In the genomic region with DNA sequence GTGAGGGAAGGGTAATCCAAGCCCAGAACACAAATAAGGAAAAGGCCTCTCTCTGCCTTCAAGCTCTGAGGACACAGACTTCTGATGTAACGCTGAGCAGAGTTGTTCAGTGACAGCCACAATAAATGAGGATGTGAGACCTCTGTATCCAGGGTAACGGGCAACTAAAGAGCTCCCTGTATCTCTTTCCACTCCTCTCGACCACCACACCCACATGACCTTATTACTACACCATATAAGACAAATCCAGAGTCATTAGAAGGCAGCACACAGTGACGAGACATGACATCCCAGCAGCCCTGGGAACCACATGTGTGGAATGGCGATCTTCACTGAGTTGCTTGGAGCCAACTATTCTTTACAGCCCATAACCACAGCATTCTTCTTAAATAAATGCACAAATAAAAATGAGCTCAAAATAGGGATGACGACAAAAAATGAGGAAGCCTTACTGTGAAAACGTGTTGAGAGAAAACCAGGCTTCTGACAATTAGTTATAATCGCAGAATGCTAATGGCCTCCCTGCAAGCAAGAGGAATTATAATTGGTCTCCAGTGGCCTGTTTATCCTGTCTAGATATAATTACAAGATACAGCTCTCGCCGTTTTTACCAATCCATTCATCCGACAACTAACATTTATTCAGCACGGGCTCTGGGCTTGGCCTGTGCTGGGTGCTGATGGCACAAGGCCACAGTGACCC, we compare ENCODE assay signal across 18 mouse cellular contexts. TPM values are rescaled to one million over a fixed set of nuclear protein-coding genes. Genes with fewer than 3 reads are reported as not detected.
A peak's percentile ranks its signal among the peaks of the same experiment; 100 is the strongest.
DNase-seq lines count a peak whose midpoint lies in the region; ATAC-seq lines count a peak whose summit lies in the region.
"Had no signal": no experiment of that assay in that cellular context is flagged by ENCODE, and none has a peak within 500 bp of the region (broad histone marks: within the 10 kb centered on the region; RNA-seq: fewer than 3 reads in every experiment).

No protein-coding gene starts in this region.

- intact Hi-C loops in gastrocnemius, postnatal 14 days (cut with DNase I; ENCODE audit: low total_unique reads) = no loop called here
- intact Hi-C loops in left cerebral cortex, postnatal 10 days (cut with DNase I) = no loop called here

- DNase-seq in midbrain, embryonic 11.5 days (ENCODE audit: low spot score, missing footprints) = no peak
- no peak for DNase-seq in midbrain, embryonic 10.5 days (ENCODE audit: low spot score)
- DNase-seq in midbrain, embryonic 14.5 days = peak; percentile 76
- peak; percentile 56 for DNase-seq in retina, embryonic 14.5 days (ENCODE audit: low spot score)
- DNase-seq in gastrocnemius, postnatal 14 days = no peak
- DNase-seq in left cerebral cortex, postnatal 10 days (ENCODE audit: extremely low spot score in 1 of 2, low spot score in 2 of 2) = no peak
- no peak for DNase-seq in liver
- DNase-seq: B cell, adult 2 months; cerebellum, adult 11 months; kidney, adult 8-10 months; lung, adult 18-20 months; right cerebral cortex, postnatal 25 days had no signal

- no peak overlapping the region for H3K4me3 ChIP-seq in midbrain, embryonic 11.5 days (ENCODE audit: low read depth, low read length)
- H3K4me3 ChIP-seq in midbrain, embryonic 10.5 days = no peak overlapping the region
- no peak overlapping the region for H3K4me3 ChIP-seq in hindbrain, embryonic 12.5 days
- no peak overlapping the region for H3K4me3 ChIP-seq in midbrain, embryonic 14.5 days (replicated peaks; ENCODE audit: low read depth, low read length)
- H3K4me3 ChIP-seq: limb, embryonic 13.5 days had no signal

- H3K9me3 ChIP-seq in midbrain, embryonic 11.5 days (ENCODE audit: control insufficient read depth, low read length) = no peaks in the 10 kb centered on the region
- H3K9me3 ChIP-seq in midbrain, embryonic 10.5 days (replicated peaks) = no peaks in the 10 kb centered on the region; the same call in 1 of the 2 replicates
- H3K9me3 ChIP-seq in hindbrain, embryonic 12.5 days (replicated peaks) = no peaks in the 10 kb centered on the region
- no peaks in the 10 kb centered on the region for H3K9me3 ChIP-seq in midbrain, embryonic 14.5 days (ENCODE audit: control insufficient read depth, low read length)

- H3K27me3 ChIP-seq in midbrain, embryonic 11.5 days (ENCODE audit: control insufficient read depth, insufficient read depth, low read length) = no peaks in the 10 kb centered on the region
- no peaks in the 10 kb centered on the region for H3K27me3 ChIP-seq in midbrain, embryonic 10.5 days (ENCODE audit: low read depth, poor library complexity, severe bottlenecking)
- no peaks in the 10 kb centered on the region for H3K27me3 ChIP-seq in hindbrain, embryonic 12.5 days
- no peaks in the 10 kb centered on the region for H3K27me3 ChIP-seq in midbrain, embryonic 14.5 days (ENCODE audit: control insufficient read depth, insufficient read depth, low read length)
- H3K27me3 ChIP-seq: limb, embryonic 13.5 days had no signal

- no peak overlapping the region for H3K4me2 ChIP-seq in midbrain, embryonic 11.5 days
- no peak overlapping the region for H3K4me2 ChIP-seq in hindbrain, embryonic 12.5 days (replicated peaks)
- H3K4me2 ChIP-seq in midbrain, embryonic 14.5 days (ENCODE audit: low read length) = no peak overlapping the region
- H3K4me2 ChIP-seq: limb, embryonic 13.5 days had no signal

- no peak overlapping the region for H3K9ac ChIP-seq in midbrain, embryonic 11.5 days (ENCODE audit: low read length)
- H3K9ac ChIP-seq in hindbrain, embryonic 12.5 days = no peak overlapping the region
- H3K9ac ChIP-seq in midbrain, embryonic 14.5 days (replicated peaks; ENCODE audit: low read length) = no peak overlapping the region
- H3K9ac ChIP-seq: limb, embryonic 13.5 days had no signal

- peak; percentile 48; the same call in 1 of the 2 replicates for ATAC-seq in midbrain, embryonic 11.5 days (ENCODE audit: low FRiP score)
- peak; percentile 82 for ATAC-seq in hindbrain, embryonic 12.5 days (ENCODE audit: low FRiP score)
- peak; percentile 70; the same call in 1 of the 2 replicates for ATAC-seq in midbrain, embryonic 14.5 days (ENCODE audit: low FRiP score, low TSS enrichment)

- H3K4me1 ChIP-seq in midbrain, embryonic 11.5 days (ENCODE audit: control insufficient read depth, insufficient read depth, low read length) = no peaks in the 10 kb centered on the region
- 0 out of 2 replicates have a peak, but pooled peaks cover under 1% of the 10 kb centered on the region for H3K4me1 ChIP-seq in midbrain, embryonic 10.5 days
- peaks cover 25% of the 10 kb centered on the region for H3K4me1 ChIP-seq in hindbrain, embryonic 12.5 days
- peaks cover 11% of the 10 kb centered on the region for H3K4me1 ChIP-seq in midbrain, embryonic 14.5 days (ENCODE audit: control insufficient read depth, insufficient read depth, low read length)

- no peaks in the 10 kb centered on the region for H3K36me3 ChIP-seq in midbrain, embryonic 11.5 days (ENCODE audit: control insufficient read depth, insufficient read depth, low read length)
- peaks cover 26% of the 10 kb centered on the region for H3K36me3 ChIP-seq in midbrain, embryonic 10.5 days
- peaks cover 16% of the 10 kb centered on the region; the same call in 1 of the 2 replicates for H3K36me3 ChIP-seq in hindbrain, embryonic 12.5 days
- no peaks in the 10 kb centered on the region for H3K36me3 ChIP-seq in midbrain, embryonic 14.5 days (ENCODE audit: control insufficient read depth, insufficient read depth, low read length)

- no peak overlapping the region; the same call in 1 of the 2 replicates for H3K27ac ChIP-seq in midbrain, embryonic 11.5 days (ENCODE audit: low read depth, low read length)
- no peak overlapping the region for H3K27ac ChIP-seq in midbrain, embryonic 10.5 days (replicated peaks)
- H3K27ac ChIP-seq in hindbrain, embryonic 12.5 days = peak overlapping the region; percentile 64
- H3K27ac ChIP-seq in midbrain, embryonic 14.5 days (replicated peaks; ENCODE audit: low read depth, low read length) = peak overlapping the region; percentile 50
- H3K27ac ChIP-seq: limb, embryonic 13.5 days had no signal

- 84% methylated on average over 12 of the region's 12 CpGs for WGBS in midbrain, embryonic 11.5 days
- WGBS in midbrain, embryonic 10.5 days = 87% methylated on average over 12 of the region's 12 CpGs
- 54% methylated on average over 12 of the region's 12 CpGs for WGBS in hindbrain, embryonic 12.5 days
- 39% methylated on average over 12 of the region's 12 CpGs for WGBS in midbrain, embryonic 14.5 days

RNA-seq across cellular contexts. Expression of a gene that starts 27.7 kb away (rescaled TPM):
- not detected in 2 replicates for polyA plus RNA-seq in midbrain, embryonic 11.5 days (2014; fragmentation: Nextera tagmentation; extraction: Ambion mirVana)
- polyA plus RNA-seq in midbrain, embryonic 10.5 days (2016; fragmentation: Nextera tagmentation; extraction: Ambion mirVana) = not detected in 2 replicates
- polyA plus RNA-seq in hindbrain, embryonic 12.5 days (2016; fragmentation: Nextera tagmentation; extraction: Ambion mirVana) = not detected in 2 replicates
- polyA plus RNA-seq in midbrain, embryonic 14.5 days (2014; fragmentation: Nextera tagmentation; extraction: Ambion mirVana) = not detected in 2 replicates
- not detected for total RNA-seq in gastrocnemius, postnatal 14 days (2021)
- not detected for total RNA-seq in left cerebral cortex, postnatal 10 days (2021)
- total RNA-seq: ES-E14; gastrocnemius, adult 18-20 months; heart, postnatal 25 days; left cerebral cortex, adult 18-20 months had no signal
- polyA plus RNA-seq: limb, embryonic 13.5 days had no signal

RNA-seq across cellular contexts. Expression of a gene that starts 53.7 kb away (rescaled TPM):
- polyA plus RNA-seq in midbrain, embryonic 11.5 days (2014; fragmentation: Nextera tagmentation; extraction: Ambion mirVana) = 37.3 and 38.2 TPM in 2 replicates
- 24.0 and 27.7 TPM in 2 replicates for polyA plus RNA-seq in midbrain, embryonic 10.5 days (2016; fragmentation: Nextera tagmentation; extraction: Ambion mirVana)
- 51.1 and 51.4 TPM in 2 replicates for polyA plus RNA-seq in hindbrain, embryonic 12.5 days (2016; fragmentation: Nextera tagmentation; extraction: Ambion mirVana)
- polyA plus RNA-seq in midbrain, embryonic 14.5 days (2014; fragmentation: Nextera tagmentation; extraction: Ambion mirVana) = 28.4 and 36.9 TPM in 2 replicates
- total RNA-seq in gastrocnemius, postnatal 14 days (2021) = 10 to 100 TPM; 21.5 to 22.5 TPM
- 10 to 100 TPM; 24.4 to 26.2 TPM for total RNA-seq in left cerebral cortex, postnatal 10 days (2021)

Comparison
In these comparisons a context has a peak if more than half of its experiments do, and no peak if none do; other contexts are left out.
1. DNase-seq: peak in midbrain, embryonic 14.5 days (single experiment) and retina, embryonic 14.5 days (single experiment); none in midbrain, embryonic 11.5 days (single experiment), midbrain, embryonic 10.5 days (single experiment), gastrocnemius, postnatal 14 days (single experiment), left cerebral cortex, postnatal 10 days (0 of 2) and liver (single experiment).
2. H3K27ac ChIP-seq: peak in hindbrain, embryonic 12.5 days (single experiment) and midbrain, embryonic 14.5 days (single experiment); none in midbrain, embryonic 11.5 days (single experiment) and midbrain, embryonic 10.5 days (single experiment).
3. Peak in every context shown above with its lines, with median percentiles within 50 percentile points of each other: ATAC-seq.